Mouse (Mus musculus): Measurements from ENCODE around the gene Slc17a7. TPM values are rescaled to one million over a fixed set of nuclear protein-coding genes. Genes with fewer than 3 reads are reported as not detected.

Gene Slc17a7
- polyA plus RNA-seq, 1 experiment from 2014 or later: not detected

- Histone ChIP-seq H3K36me3 (ENCODE audit: control insufficient read depth, insufficient read depth, low read length) (no peaks in the 10 kb centered on the region), H3K9me3 (ENCODE audit: control insufficient read depth, low read length) (no peaks in the 10 kb centered on the region), H3K4me2 (ENCODE audit: low read depth, low read length) (no peak overlapping the region), H3K9ac (ENCODE audit: low read depth, low read length) (no peak overlapping the region), H3K4me1 (ENCODE audit: control insufficient read depth, insufficient read depth, low read length) (no peaks in the 10 kb centered on the region), H3K27me3 (replicated peaks; ENCODE audit: control insufficient read depth, insufficient read depth, low read length) (no peaks in the 10 kb centered on the region), H3K4me3 (ENCODE audit: low read length) (no peak overlapping the region), H3K27ac (ENCODE audit: low read length) (no peak overlapping the region)
- peak; percentile 49; the same call in 1 of the 2 replicates for ATAC-seq
- WGBS: 16% methylated on average over 5 of the region's 5 CpGs
These were observed 34.7 kb downstream of the Slc17a7 start for GRCm38 (mm10) chr7:45198435-45198834.

GRCm38 (mm10) chr7:45198961-45199360 lies 35.2 kb downstream of the Slc17a7 start:
- H3K4me2 ChIP-seq (ENCODE audit: low read depth, low read length): no peak overlapping the region
- H3K4me1 ChIP-seq (ENCODE audit: control insufficient read depth, insufficient read depth, low read length): no peaks in the 10 kb centered on the region
- no peak for ATAC-seq
- H3K36me3 ChIP-seq (ENCODE audit: control insufficient read depth, insufficient read depth, low read length): no peaks in the 10 kb centered on the region
- H3K9me3 ChIP-seq (ENCODE audit: control insufficient read depth, low read length): no peaks in the 10 kb centered on the region
- H3K4me3 ChIP-seq (ENCODE audit: low read length): no peak overlapping the region
- whole genome bisulfite sequencing: 71% methylated on average over 11 of the region's 11 CpGs
- H3K27me3 ChIP-seq (replicated peaks; ENCODE audit: control insufficient read depth, insufficient read depth, low read length): 0 out of 2 replicates have a peak, but pooled peaks cover 3% of the 10 kb centered on the region
- no peak overlapping the region for H3K27ac ChIP-seq (ENCODE audit: low read length)
- no peak overlapping the region for H3K9ac ChIP-seq (ENCODE audit: low read depth, low read length)

GRCm38 (mm10) chr7:45202654-45203053 lies 38.9 kb downstream of the Slc17a7 start:
- WGBS: 37% methylated on average over 10 of the region's 10 CpGs
- 0 out of 2 replicates have a peak, but pooled peaks cover 3% of the 10 kb centered on the region for H3K27me3 ChIP-seq (replicated peaks; ENCODE audit: control insufficient read depth, insufficient read depth, low read length)
- no peaks in the 10 kb centered on the region for H3K36me3 ChIP-seq (ENCODE audit: control insufficient read depth, insufficient read depth, low read length)
- ATAC-seq: no peak
- H3K27ac ChIP-seq (ENCODE audit: low read length): no peak overlapping the region
- H3K4me3 ChIP-seq (ENCODE audit: low read length): no peak overlapping the region
- no peaks in the 10 kb centered on the region; the same call in 1 of the 2 replicates for H3K4me1 ChIP-seq (ENCODE audit: control insufficient read depth, insufficient read depth, low read length)
- no peaks in the 10 kb centered on the region for H3K9me3 ChIP-seq (ENCODE audit: control insufficient read depth, low read length)
- no peak overlapping the region for H3K4me2 ChIP-seq (ENCODE audit: low read depth, low read length)
- no peak overlapping the region for H3K9ac ChIP-seq (ENCODE audit: low read depth, low read length)

GRCm38 (mm10) chr7:45204380-45205143 lies 40.8 kb downstream of the Slc17a7 start, which contains the start of gene Ccdc155:
Ccdc155 (minus strand) TSS chr7:45204892.
- Histone ChIP-seq H3K36me3 (ENCODE audit: control insufficient read depth, insufficient read depth, low read length) (no peaks in the 10 kb centered on the region), H3K4me1 (ENCODE audit: control insufficient read depth, insufficient read depth, low read length) (no peaks in the 10 kb centered on the region; the same call in 1 of the 2 replicates), H3K4me3 (ENCODE audit: low read length) (peak within 1 kb of the TSS; percentile 52), H3K4me2 (ENCODE audit: low read depth, low read length) (peak within 1 kb of the TSS; percentile 56), H3K9ac (ENCODE audit: low read depth, low read length) (peak within 1 kb of the TSS; percentile 52), H3K27me3 (replicated peaks; ENCODE audit: control insufficient read depth, insufficient read depth, low read length) (0 out of 2 replicates have a peak, but pooled peaks cover 3% of the 10 kb centered on the region), H3K9me3 (ENCODE audit: control insufficient read depth, low read length) (no peaks in the 10 kb centered on the region), H3K27ac (ENCODE audit: low read length) (no peak within 1 kb of the TSS)
- 8% methylated on average over 44 of the region's 44 CpGs for WGBS
- peak; percentile 96 for ATAC-seq

- Histone ChIP-seq H3K36me3 (ENCODE audit: control insufficient read depth, insufficient read depth, low read length) (no peaks in the 10 kb centered on the region), H3K9me3 (ENCODE audit: control insufficient read depth, low read length) (no peaks in the 10 kb centered on the region), H3K27me3 (replicated peaks; ENCODE audit: control insufficient read depth, insufficient read depth, low read length) (peaks cover 24% of the 10 kb centered on the region), H3K27ac (ENCODE audit: low read length) (no peak overlapping the region), H3K4me1 (ENCODE audit: control insufficient read depth, insufficient read depth, low read length) (peaks cover 8% of the 10 kb centered on the region), H3K9ac (ENCODE audit: low read depth, low read length) (no peak overlapping the region), H3K4me2 (ENCODE audit: low read depth, low read length) (no peak overlapping the region), H3K4me3 (ENCODE audit: low read length) (no peak overlapping the region)
- 76% methylated on average over 6 of the region's 6 CpGs for WGBS
- ATAC-seq: no peak
These were observed 44.5 kb downstream of the Slc17a7 start for GRCm38 (mm10) chr7:45208260-45208659.

GRCm38 (mm10) chr7:45211070-45211469 lies 47.3 kb downstream of the Slc17a7 start:
- Histone ChIP-seq H3K4me2 (ENCODE audit: low read depth, low read length) (no peak overlapping the region), H3K4me3 (ENCODE audit: low read length) (no peak overlapping the region), H3K9ac (ENCODE audit: low read depth, low read length) (no peak overlapping the region), H3K27me3 (replicated peaks; ENCODE audit: control insufficient read depth, insufficient read depth, low read length) (peaks cover 21% of the 10 kb centered on the region), H3K36me3 (ENCODE audit: control insufficient read depth, insufficient read depth, low read length) (no peaks in the 10 kb centered on the region), H3K4me1 (ENCODE audit: control insufficient read depth, insufficient read depth, low read length) (peaks cover 15% of the 10 kb centered on the region), H3K27ac (ENCODE audit: low read length) (no peak overlapping the region), H3K9me3 (ENCODE audit: control insufficient read depth, low read length) (no peaks in the 10 kb centered on the region)
- no peak for ATAC-seq
- WGBS: 55% methylated on average over 10 of the region's 10 CpGs

- no peaks in the 10 kb centered on the region for H3K36me3 ChIP-seq (ENCODE audit: control insufficient read depth, insufficient read depth, low read length)
- peaks cover 21% of the 10 kb centered on the region for H3K27me3 ChIP-seq (replicated peaks; ENCODE audit: control insufficient read depth, insufficient read depth, low read length)
- H3K9ac ChIP-seq (ENCODE audit: low read depth, low read length): no peak within 1 kb of the TSS
- no peaks in the 10 kb centered on the region for H3K9me3 ChIP-seq (ENCODE audit: control insufficient read depth, low read length)
- H3K4me3 ChIP-seq (ENCODE audit: low read length): peak within 1 kb of the TSS; percentile 12
- 2% methylated on average over 17 of the region's 17 CpGs for WGBS
- no peak within 1 kb of the TSS for H3K27ac ChIP-seq (ENCODE audit: low read length)
- peaks cover 21% of the 10 kb centered on the region for H3K4me1 ChIP-seq (ENCODE audit: control insufficient read depth, insufficient read depth, low read length)
- no peak for ATAC-seq
- H3K4me2 ChIP-seq (ENCODE audit: low read depth, low read length): peak within 1 kb of the TSS; percentile 45
These were observed 48.1 kb downstream of the Slc17a7 start, which contains the start of gene Dkkl1 for GRCm38 (mm10) chr7:45211851-45212251. Dkkl1 (minus strand) TSS chr7:45212147.

- H3K27me3 ChIP-seq (replicated peaks; ENCODE audit: control insufficient read depth, insufficient read depth, low read length): peaks cover 21% of the 10 kb centered on the region
- no peaks in the 10 kb centered on the region for H3K36me3 ChIP-seq (ENCODE audit: control insufficient read depth, insufficient read depth, low read length)
- no peaks in the 10 kb centered on the region for H3K9me3 ChIP-seq (ENCODE audit: control insufficient read depth, low read length)
- peaks cover 25% of the 10 kb centered on the region for H3K4me1 ChIP-seq (ENCODE audit: control insufficient read depth, insufficient read depth, low read length)
- 71% methylated on average over 7 of the region's 7 CpGs for WGBS
- H3K9ac ChIP-seq (ENCODE audit: low read depth, low read length): no peak overlapping the region
- no peak for ATAC-seq
- no peak overlapping the region for H3K4me2 ChIP-seq (ENCODE audit: low read depth, low read length)
- H3K4me3 ChIP-seq (ENCODE audit: low read length): no peak overlapping the region
- no peak overlapping the region for H3K27ac ChIP-seq (ENCODE audit: low read length)
These were observed 48.6 kb downstream of the Slc17a7 start for GRCm38 (mm10) chr7:45212356-45212755.

GRCm38 (mm10) chr7:45213708-45214107 lies 50.0 kb downstream of the Slc17a7 start:
- no peak for ATAC-seq
- Histone ChIP-seq H3K4me3 (ENCODE audit: low read length) (no peak overlapping the region), H3K9ac (ENCODE audit: low read depth, low read length) (no peak overlapping the region), H3K4me1 (ENCODE audit: control insufficient read depth, insufficient read depth, low read length) (peaks cover 30% of the 10 kb centered on the region), H3K4me2 (ENCODE audit: low read depth, low read length) (no peak overlapping the region), H3K36me3 (ENCODE audit: control insufficient read depth, insufficient read depth, low read length) (no peaks in the 10 kb centered on the region), H3K9me3 (ENCODE audit: control insufficient read depth, low read length) (no peaks in the 10 kb centered on the region), H3K27ac (ENCODE audit: low read length) (no peak overlapping the region), H3K27me3 (replicated peaks; ENCODE audit: control insufficient read depth, insufficient read depth, low read length) (peaks cover 21% of the 10 kb centered on the region)
- 71% methylated on average over 5 of the region's 5 CpGs for WGBS

All from intestine, embryonic 16.5 days (tissue).